Mouse (Mus musculus) thymus, adult 18-20 months (tissue): ENCODE results near the gene Oaz3.

ENCODE experiments used
- DNase-seq, 2 experiments: peaks; one replicate each; pipeline ENCODE4 v3.0.0; 2022; ENCODE audit warnings: mixed read lengths in 2 of 2

Oaz3 gene

GRCm38 (mm10) chr3:94383476-94383875 lies 60.2 kb downstream of the Oaz3 start:
- DNase-seq, result no peak
